Mouse (Mus musculus): ENCODE measurements around the gene Gng12.

DNA sequence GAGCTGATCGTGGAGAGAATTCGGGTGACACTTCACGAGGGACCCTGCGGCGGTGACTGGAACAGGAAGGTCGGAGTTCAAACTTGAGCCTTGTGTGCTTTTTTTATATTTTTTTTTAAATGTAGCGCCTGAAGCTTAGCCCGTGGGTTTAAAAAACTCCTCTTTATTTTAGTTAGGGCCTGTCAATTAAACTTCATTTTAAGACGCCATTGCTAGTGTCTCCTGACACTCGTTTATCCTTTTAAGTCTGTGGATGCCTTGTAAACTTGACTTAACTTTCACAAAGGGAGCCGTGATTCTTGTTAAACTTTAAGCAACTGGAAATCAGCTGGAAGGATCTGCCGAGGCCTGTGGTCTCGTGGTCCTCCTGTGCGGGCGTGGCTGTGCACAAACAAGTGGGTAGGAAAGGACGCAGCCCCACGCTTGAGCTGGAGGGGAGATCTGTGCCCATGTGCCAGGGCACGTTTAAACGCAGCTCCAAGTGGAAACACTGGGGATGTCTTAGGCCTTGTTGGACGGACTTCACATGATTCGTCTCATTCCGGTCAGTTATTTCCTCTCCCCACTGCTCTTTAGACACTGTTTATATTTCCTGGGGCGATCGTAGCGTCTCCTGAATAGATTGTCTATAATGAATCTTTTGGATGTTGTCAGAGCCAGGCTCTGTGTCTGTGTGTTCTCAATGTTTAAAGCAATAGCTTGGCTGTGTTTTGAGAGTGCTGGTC, 886 bp downstream of the Gng12 start:
- no peak for TF ChIP-seq CTCF (IDR thresholded peaks at IDR 0.05; ENCODE audit: extremely low read depth, insufficient read length, insufficient replicate concordance, low read depth, low read length)
- TF ChIP-seq POLR2A (IDR thresholded peaks at IDR 0.05; ENCODE audit: low read depth, low read length), result no peak
